Mouse (Mus musculus) forebrain, embryonic 14.5 days (tissue): ENCODE results near the gene Tssc4. TPM values are rescaled to one million over a fixed set of nuclear protein-coding genes. Genes with fewer than 3 reads are reported as not detected.

Source experiments
- ATAC-seq: fragments of 200-750 bp; cut with Nextera tagmentation; 2 replicates; pipeline ENCODE4 v1.8.0; 2017; ENCODE audit warnings: mild to moderate bottlenecking, moderate library complexity
- DNase-seq: peaks from one replicate; pipeline ENCODE4 v3.0.0-alpha.2; 2015; ENCODE audit warnings: low spot score
- H3K27ac ChIP-seq: fragments of 300-500 bp; sonication (generic); 2 replicates; pipeline ENCODE4 v1.5.1; 2014; ENCODE audit warnings: low read depth, mild to moderate bottlenecking, control low read depth, low read length, moderate library complexity
- H3K27me3 ChIP-seq: fragments of 300-500 bp; sonication (generic); replicated peaks from 2 replicates; pipeline ENCODE4 v1.6.1; 2014; ENCODE audit warnings: low read length, control low read depth, mixed read lengths; ENCODE audit not compliant: control insufficient read depth, insufficient read depth
- H3K36me3 ChIP-seq: fragments of 300-500 bp; sonication (generic); 2 replicates; pipeline ENCODE4 v1.6.1; 2014; ENCODE audit warnings: low read length, control low read depth; ENCODE audit not compliant: control insufficient read depth, insufficient read depth
- H3K4me1 ChIP-seq: fragments of 300-500 bp; sonication (generic); 2 replicates; pipeline ENCODE4 v1.6.1; 2014; ENCODE audit warnings: antibody characterized with exemption, low read length, control low read depth; ENCODE audit not compliant: control insufficient read depth, insufficient read depth
- H3K4me2 ChIP-seq: fragments of 300-500 bp; sonication (generic); 2 replicates; pipeline ENCODE4 v1.6.1; 2014; ENCODE audit warnings: mild to moderate bottlenecking, control low read depth, low read length
- H3K4me3 ChIP-seq: fragments of 300-500 bp; sonication (generic); 2 replicates; pipeline ENCODE4 v1.5.1; 2014; ENCODE audit warnings: low read depth, low read length, control low read depth
- H3K9ac ChIP-seq: fragments of 300-500 bp; sonication (generic); 2 replicates; pipeline ENCODE4 v1.6.1; 2014; ENCODE audit warnings: mild to moderate bottlenecking, low read length, control low read depth, moderate library complexity
- H3K9me3 ChIP-seq: fragments of 300-500 bp; sonication (generic); replicated peaks from 2 replicates; pipeline ENCODE4 v1.6.1; 2016; ENCODE audit warnings: low read length, control low read depth, mixed read lengths; ENCODE audit not compliant: control insufficient read depth
- WGBS: fragments of 180-500 bp; shearing (Covaris S2); extraction: QIAGEN DNeasy Blood & Tissue Kit; methylation state at CpG from one replicate; pipeline ENCODE4 v1.1.7; 2014; 5-methylcytosine and 5-hydroxymethylcytosine counted together
- polyA plus RNA-seq: library from polyadenylated mRNA; unstranded; fragments of >200 nt; fragmentation: Nextera tagmentation; extraction: Ambion mirVana; gene quantifications from 2 replicates; pipeline ENCODE4 v1.2.1, GENCODE M21; 2014

The Tssc4 gene
- polyA plus RNA-seq, 1 experiment from 2014 or later: 106 TPM

GRCm38 (mm10) chr7:143031816-143032215 lies 37.2 kb upstream of the Tssc4 start:
- no peak overlapping the region for H3K9ac ChIP-seq
- ATAC-seq (no peak), DNase-seq (no peak)
- 84% methylated on average over 1 of the region's 1 CpGs for WGBS
- no peaks in the 10 kb centered on the region for H3K27me3 ChIP-seq
- H3K9me3 ChIP-seq: no peaks in the 10 kb centered on the region
- H3K4me3 ChIP-seq: no peak overlapping the region
- no peaks in the 10 kb centered on the region for H3K36me3 ChIP-seq
- no peaks in the 10 kb centered on the region for H3K4me1 ChIP-seq
- H3K4me2 ChIP-seq: no peak overlapping the region
- H3K27ac ChIP-seq: no peak overlapping the region

GRCm38 (mm10) chr7:143033581-143033980 lies 35.5 kb upstream of the Tssc4 start:
- ATAC-seq (no peak), DNase-seq (no peak)
- WGBS: 81% methylated on average over 4 of the region's 4 CpGs
- Histone ChIP-seq H3K27me3 (no peaks in the 10 kb centered on the region), H3K9ac (no peak overlapping the region), H3K36me3 (no peaks in the 10 kb centered on the region), H3K4me2 (no peak overlapping the region), H3K9me3 (no peaks in the 10 kb centered on the region), H3K4me1 (no peaks in the 10 kb centered on the region), H3K4me3 (no peak overlapping the region), H3K27ac (no peak overlapping the region)

- WGBS: 91% methylated on average over 2 of the region's 2 CpGs
- no peak overlapping the region for H3K4me2 ChIP-seq
- ATAC-seq (no peak), DNase-seq (no peak)
- no peaks in the 10 kb centered on the region for H3K4me1 ChIP-seq
- no peaks in the 10 kb centered on the region for H3K27me3 ChIP-seq
- H3K36me3 ChIP-seq: no peaks in the 10 kb centered on the region
- H3K9ac ChIP-seq: no peak overlapping the region
- no peaks in the 10 kb centered on the region for H3K9me3 ChIP-seq
- H3K4me3 ChIP-seq: no peak overlapping the region
- no peak overlapping the region for H3K27ac ChIP-seq
Observed at GRCm38 (mm10) chr7:143034112-143034511, 34.9 kb upstream of the Tssc4 start.

GRCm38 (mm10) chr7:143034519-143035450 lies 34.3 kb upstream of the Tssc4 start:
- DNase-seq: no peak

GRCm38 (mm10) chr7:143036787-143037186 lies 32.3 kb upstream of the Tssc4 start:
- Histone ChIP-seq H3K36me3 (no peaks in the 10 kb centered on the region), H3K4me3 (no peak overlapping the region), H3K4me2 (no peak overlapping the region), H3K27me3 (no peaks in the 10 kb centered on the region), H3K9me3 (no peaks in the 10 kb centered on the region), H3K9ac (no peak overlapping the region), H3K4me1 (no peaks in the 10 kb centered on the region), H3K27ac (no peak overlapping the region)
- 87% methylated on average over 3 of the region's 3 CpGs for WGBS
- DNase-seq (no peak), ATAC-seq (no peak)

More at GRCm38 (mm10) chr7:143034519-143035450, 34.3 kb upstream of the Tssc4 start:
- Histone ChIP-seq H3K9me3 (no peaks in the 10 kb centered on the region), H3K27ac (no peak overlapping the region), H3K4me2 (no peak overlapping the region), H3K27me3 (no peaks in the 10 kb centered on the region), H3K36me3 (no peaks in the 10 kb centered on the region), H3K9ac (no peak overlapping the region), H3K4me1 (no peaks in the 10 kb centered on the region), H3K4me3 (no peak overlapping the region)
- WGBS: 92% methylated on average over 8 of the region's 8 CpGs
- ATAC-seq: no peak

- Histone ChIP-seq H3K27ac (no peak overlapping the region), H3K4me2 (no peak overlapping the region), H3K27me3 (no peaks in the 10 kb centered on the region), H3K4me1 (no peaks in the 10 kb centered on the region), H3K9ac (no peak overlapping the region), H3K36me3 (no peaks in the 10 kb centered on the region), H3K9me3 (no peaks in the 10 kb centered on the region), H3K4me3 (no peak overlapping the region)
- 96% methylated on average over 4 of the region's 4 CpGs for WGBS
- no peak for DNase-seq
- ATAC-seq: no peak
Observed at GRCm38 (mm10) chr7:143037306-143037705, 31.7 kb upstream of the Tssc4 start.

GRCm38 (mm10) chr7:143038174-143038931 lies 30.7 kb upstream of the Tssc4 start:
- 90% methylated on average over 3 of the region's 3 CpGs for WGBS
- H3K36me3 ChIP-seq: no peaks in the 10 kb centered on the region

GRCm38 (mm10) chr7:143040561-143040960 lies 28.5 kb upstream of the Tssc4 start:
- no peak overlapping the region for H3K27ac ChIP-seq
- ATAC-seq (no peak), DNase-seq (no peak)
- no peak overlapping the region for H3K9ac ChIP-seq
- no peaks in the 10 kb centered on the region for H3K27me3 ChIP-seq
- H3K4me1 ChIP-seq: no peaks in the 10 kb centered on the region
- H3K9me3 ChIP-seq: no peaks in the 10 kb centered on the region
- no peak overlapping the region for H3K4me2 ChIP-seq
- H3K4me3 ChIP-seq: no peak overlapping the region
- 93% methylated on average over 3 of the region's 3 CpGs for WGBS
- no peaks in the 10 kb centered on the region for H3K36me3 ChIP-seq

More at GRCm38 (mm10) chr7:143038174-143038931, 30.7 kb upstream of the Tssc4 start:
- H3K4me2 ChIP-seq: no peak overlapping the region
- ATAC-seq (no peak), DNase-seq (no peak)
- no peaks in the 10 kb centered on the region for H3K9me3 ChIP-seq
- H3K27ac ChIP-seq: no peak overlapping the region
- no peaks in the 10 kb centered on the region for H3K4me1 ChIP-seq
- no peak overlapping the region for H3K4me3 ChIP-seq
- H3K9ac ChIP-seq: no peak overlapping the region
- no peaks in the 10 kb centered on the region for H3K27me3 ChIP-seq
